Mouse (Mus musculus) mouse trophoblast stem cell (cell line): ENCODE results near the gene Lpar2.

Source experiments
- in situ Hi-C, 2 experiments: fragments of 300-500 bp; cut with MseI, MboI; formaldehyde crosslinking; loops; 2 replicates in 1 of 2; 3 replicates in 1 of 2; pipeline ENCODE4 v1.15.1; 2025

Gene Lpar2

GRCm38 (mm10) chr8:69807236-69807635, 15.0 kb upstream of the Lpar2 start:
- in situ Hi-C loops, result no loop called here

GRCm38 (mm10) chr8:69808094-69808863, 13.9 kb upstream of the Lpar2 start, which contains the start of gene Gmip:
TSS of gene Gmip (plus strand) at chr8:69808679.
- in situ Hi-C loops, result no loop called here

GRCm38 (mm10) chr8:69808864-69809403, 13.3 kb upstream of the Lpar2 start:
- in situ Hi-C loops, result no loop called here

- in situ Hi-C loops, result no loop called here
Observed at GRCm38 (mm10) chr8:69809820-69810219, 12.4 kb upstream of the Lpar2 start.

GRCm38 (mm10) chr8:69814881-69815280, 7.3 kb upstream of the Lpar2 start:
- in situ Hi-C loops, result no loop called here

- in situ Hi-C loops, result no loop called here
Observed at GRCm38 (mm10) chr8:69815396-69815795, 6.8 kb upstream of the Lpar2 start.

- in situ Hi-C loops, result no loop called here
Observed at GRCm38 (mm10) chr8:69820466-69820865, 1.8 kb upstream of the Lpar2 start.

- in situ Hi-C loops, result no loop called here
Observed at GRCm38 (mm10) chr8:69821971-69822385, 251 bp upstream of the Lpar2 start.

- in situ Hi-C loops, result no loop called here
Observed at GRCm38 (mm10) chr8:69826371-69826770, 4.1 kb downstream of the Lpar2 start.

- in situ Hi-C loops, result no loop called here
Observed at GRCm38 (mm10) chr8:69832298-69832853, 10.1 kb downstream of the Lpar2 start, which contains the start of gene Pbx4. TSS of gene Pbx4 (plus strand) at chr8:69832491.

GRCm38 (mm10) chr8:69837057-69837682, 14.9 kb downstream of the Lpar2 start:
- in situ Hi-C loops, result no loop called here

- in situ Hi-C loops, result no loop called here
Observed at GRCm38 (mm10) chr8:69847167-69848065, 25.2 kb downstream of the Lpar2 start.

- in situ Hi-C loops, result no loop called here
Observed at GRCm38 (mm10) chr8:69848951-69849350, 26.7 kb downstream of the Lpar2 start.

GRCm38 (mm10) chr8:69849899-69850298, 27.7 kb downstream of the Lpar2 start:
- in situ Hi-C loops, result no loop called here

GRCm38 (mm10) chr8:69850926-69851506, 28.8 kb downstream of the Lpar2 start:
- in situ Hi-C loops, result no loop called here

GRCm38 (mm10) chr8:69853869-69854268, 31.6 kb downstream of the Lpar2 start:
- in situ Hi-C loops, result no loop called here

- in situ Hi-C loops, result no loop called here
Observed at GRCm38 (mm10) chr8:69860807-69861206, 38.6 kb downstream of the Lpar2 start.

- in situ Hi-C loops, result no loop called here
Observed at GRCm38 (mm10) chr8:69861251-69861650, 39.0 kb downstream of the Lpar2 start.

GRCm38 (mm10) chr8:69863387-69864020, 41.3 kb downstream of the Lpar2 start:
- in situ Hi-C loops, result no loop called here

- in situ Hi-C loops, result no loop called here
Observed at GRCm38 (mm10) chr8:69864180-69864579, 42.0 kb downstream of the Lpar2 start.
